Mouse (Mus musculus) CD4-positive naive resting alpha-beta T cell, adult 57 days (primary cell): Measurements from ENCODE around the gene Elovl3. TPM values are rescaled to one million over a fixed set of nuclear protein-coding genes. Genes with fewer than 3 reads are reported as not detected.

Source experiments
- total RNA-seq: library from RNA; stranded (reverse); gene quantifications from one replicate; pipeline ENCODE4 v1.2.4, GENCODE M21; 2023

Gene Elovl3
- not detected for total RNA-seq

DNA sequence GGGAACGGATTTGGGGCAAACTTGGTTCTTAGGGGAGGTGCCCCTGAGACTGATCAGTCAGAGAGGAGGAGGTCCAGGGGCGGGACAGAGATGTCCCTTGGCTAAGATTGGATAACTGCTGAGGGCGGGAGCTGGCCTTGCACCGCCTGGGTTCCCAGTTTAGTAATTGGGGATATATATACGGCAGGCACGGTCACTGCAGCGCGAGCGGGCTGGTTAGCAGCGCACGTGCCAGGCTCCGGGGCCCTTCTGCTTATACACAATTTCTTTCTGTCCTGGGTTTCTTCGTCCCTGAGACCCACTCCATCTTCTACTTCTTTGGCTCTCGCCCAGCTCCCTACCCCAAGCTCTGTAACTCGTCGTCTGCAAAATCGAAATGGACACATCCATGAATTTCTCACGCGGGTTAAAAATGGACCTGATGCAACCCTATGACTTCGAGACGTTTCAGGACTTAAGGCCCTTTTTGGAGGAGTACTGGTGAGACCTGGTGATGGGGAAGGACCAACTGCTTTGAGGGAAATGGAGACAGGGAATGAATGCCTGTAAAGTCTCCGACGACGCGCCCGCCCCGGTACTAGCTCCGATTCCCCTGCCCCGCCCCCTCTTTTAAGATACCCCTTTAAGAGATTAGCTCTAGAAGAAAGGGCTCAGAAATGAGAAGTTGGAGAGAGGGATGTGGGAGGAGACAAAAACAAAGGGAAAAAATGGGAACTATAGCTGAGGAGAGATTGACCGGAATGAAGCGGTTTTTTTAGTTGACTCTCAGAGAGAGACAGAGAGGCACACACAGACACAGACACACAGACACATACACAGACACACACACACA lies at the start of gene Elovl3:
Gene Elovl3 (plus strand): TSS at position 204 of the 832 bp plus-strand sequence.

DNA sequence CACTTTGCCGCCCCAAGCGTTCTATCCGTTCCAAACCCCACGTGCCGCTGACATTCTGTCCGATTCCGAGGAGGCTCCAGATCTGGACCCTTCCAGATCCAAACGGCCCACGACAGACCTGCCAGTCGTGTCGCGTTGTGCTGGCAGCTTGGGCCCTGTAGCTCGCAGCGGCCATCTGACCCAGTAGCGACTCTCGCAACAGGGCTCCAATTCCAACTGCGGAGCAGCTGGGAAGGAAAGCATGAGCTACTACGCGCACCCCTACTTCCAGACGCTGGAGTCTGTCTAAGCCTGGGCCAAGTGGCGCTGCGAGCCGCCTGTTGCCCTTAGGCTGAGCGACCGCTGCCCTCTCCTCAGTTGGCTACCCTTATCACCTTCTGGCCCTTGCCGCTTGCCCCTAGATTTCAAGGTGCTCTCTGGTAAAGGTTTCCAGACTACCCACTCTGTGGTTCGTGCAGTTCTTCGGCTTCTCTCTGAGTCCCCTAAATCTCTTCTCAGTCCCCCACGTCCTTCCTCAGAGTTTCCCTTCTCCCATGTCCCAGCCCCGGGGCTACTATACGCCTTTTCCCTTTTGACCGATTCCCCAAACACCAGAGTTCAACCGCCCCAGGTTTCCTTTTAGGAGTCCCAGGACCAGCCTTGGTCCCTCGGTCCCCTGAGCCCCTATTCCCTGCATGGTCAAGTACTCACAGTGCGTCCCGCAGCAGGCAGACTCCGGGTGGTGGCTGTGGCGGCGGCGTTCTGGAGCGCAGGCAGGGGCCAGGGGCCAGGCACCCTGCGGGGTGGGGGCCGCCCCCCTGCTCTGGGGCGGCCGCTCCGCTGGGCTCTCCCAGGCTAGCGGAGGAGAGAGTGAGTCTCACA lies 16.0 kb downstream of the Elovl3 start, which contains the start of gene Pitx3:
Gene Pitx3 (minus strand): TSS at position 816 of the 861 bp plus-strand sequence.

DNA sequence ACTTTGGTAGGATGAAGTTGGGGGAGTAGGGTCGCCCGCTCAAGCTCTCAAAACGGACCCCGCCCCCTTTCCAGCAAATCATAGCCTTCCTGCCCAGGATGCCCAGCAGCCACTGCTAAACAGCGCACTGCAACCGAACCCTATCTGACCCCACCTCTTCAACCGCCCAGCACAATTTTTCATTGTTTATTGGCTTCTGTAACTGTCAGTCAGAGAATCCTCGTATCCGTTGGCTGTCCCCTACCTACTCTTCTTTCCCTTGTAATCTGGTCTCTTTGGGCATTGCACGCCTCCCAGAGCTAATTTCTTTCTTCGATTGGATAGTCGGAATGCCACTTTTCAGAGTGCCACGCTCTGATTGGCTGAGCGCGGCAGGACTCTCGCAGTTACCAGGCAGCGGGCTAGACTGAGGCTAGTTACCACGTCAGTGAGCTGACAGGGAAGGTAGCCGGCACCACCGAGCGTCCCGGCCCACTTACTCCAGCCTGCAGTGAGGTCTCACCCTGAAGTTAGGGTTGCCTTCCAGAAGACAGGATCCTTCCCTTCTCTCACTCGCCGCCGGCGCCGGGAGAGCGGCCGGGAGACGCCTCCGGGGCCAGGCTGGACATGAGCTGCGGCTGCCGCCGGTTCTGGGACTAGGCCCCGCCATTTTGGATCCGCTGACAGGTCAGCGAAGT lies 20.6 kb downstream of the Elovl3 start, which contains the start of gene Gbf1:
Gene Gbf1 (plus strand): TSS at position 383 of the 677 bp plus-strand sequence.

Other genes starting within 250 kb of the Elovl3 start
- gene Armh3, start 133.4 kb upstream of the Elovl3 start, total RNA-seq: 16.6 TPM
- 6.5 TPM for gene Hps6, start 128.4 kb upstream of the Elovl3 start, total RNA-seq
- 107 TPM for gene Pprc1, start 87.0 kb upstream of the Elovl3 start, total RNA-seq
- 394 TPM for gene Ldb1, start 86.7 kb upstream of the Elovl3 start, total RNA-seq
- 72.5 TPM for gene Nolc1, start 56.0 kb upstream of the Elovl3 start, total RNA-seq
- not detected for gene Pitx3, start 16.4 kb downstream of the Elovl3 start, total RNA-seq
- 91.5 TPM for gene Gbf1, start 20.6 kb downstream of the Elovl3 start, total RNA-seq
- gene Nfkb2, start 172.4 kb downstream of the Elovl3 start, total RNA-seq: 86.9 TPM
- gene Psd, start 195.3 kb downstream of the Elovl3 start, total RNA-seq: 0.24 TPM
- gene Fbxl15, start 196.3 kb downstream of the Elovl3 start, total RNA-seq: 5.2 TPM
- gene Cuedc2, start 206.8 kb downstream of the Elovl3 start, total RNA-seq: 23.8 TPM
- gene Mfsd13a, start 209.2 kb downstream of the Elovl3 start, total RNA-seq: 5.4 TPM
- gene 2310034G01Rik, start 218.4 kb downstream of the Elovl3 start, total RNA-seq: not detected